Mouse (Mus musculus) liver, postnatal 0 days (tissue): ENCODE results near the gene Shisa4.

ENCODE experiments used
- CTCF ChIP-seq: sonication (generic); IDR thresholded peaks from 2 replicates; pipeline ENCODE4 v1.5.1; 2016; ENCODE audit warnings: antibody characterized with exemption, low read depth
- EP300 ChIP-seq: IDR thresholded peaks from 2 replicates; pipeline ENCODE4 v1.6.1; 2016; ENCODE audit warnings: antibody characterized with exemption, low read depth, mild to moderate bottlenecking

- TF ChIP-seq CTCF (no peak), EP300 (no peak)
These were observed 46.7 kb downstream of the Shisa4 start for GRCm38 (mm10) chr1:135328368-135328767.
